Mouse (Mus musculus): ENCODE measurements at regions not wholly inside any gene's neighbourhood (a gene's known extent, or its start where the extent isn't known, plus 50 kb on each side); places are given as distances from the start of the nearest gene placed in this dataset.

DNA sequence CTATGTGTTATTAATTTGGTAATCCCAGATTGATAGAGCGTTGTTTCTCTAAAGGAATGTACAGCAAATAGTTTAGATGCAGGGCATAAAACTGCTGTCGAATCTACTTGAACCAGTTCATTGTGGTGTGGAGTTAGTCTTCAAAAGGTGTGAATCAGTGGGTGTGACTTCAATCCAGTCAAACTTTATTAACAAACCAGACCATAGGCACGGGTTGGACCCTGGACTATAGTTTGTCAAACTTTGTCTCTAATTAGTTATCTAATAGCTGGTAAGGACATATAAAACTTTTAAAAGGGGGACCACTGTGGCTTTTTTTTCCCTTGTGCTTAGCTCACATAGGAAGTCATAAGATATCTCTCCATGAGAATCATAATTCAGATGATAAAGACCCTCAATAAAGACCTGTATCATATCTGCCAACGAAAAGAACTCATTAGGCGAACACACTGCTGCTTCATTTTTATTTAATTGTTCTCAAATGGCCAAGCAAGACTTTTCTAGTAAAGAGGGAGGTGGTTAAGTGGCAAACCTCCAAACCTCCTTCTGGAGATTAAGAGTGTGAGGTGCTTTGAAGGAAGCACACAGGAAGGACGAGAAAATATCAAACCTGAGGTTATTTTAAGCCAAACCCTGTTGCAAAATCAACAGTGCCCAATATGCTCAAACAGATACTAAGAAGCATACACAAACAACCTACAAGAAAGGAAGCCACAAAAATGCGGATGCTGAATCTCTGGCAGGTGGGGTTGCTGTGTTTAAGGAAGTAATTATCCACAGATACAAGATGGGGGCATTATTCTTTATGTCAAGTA, 379.3 kb upstream of the Mmadhc start:
- no peak for TF ChIP-seq CTCF (IDR thresholded peaks at IDR 0.05; ENCODE audit: low read depth)
- TF ChIP-seq EP300 (IDR thresholded peaks at IDR 0.05; ENCODE audit: low read depth), result no peak
